ENCODE assay signal across 8 mouse cellular contexts in genomic region chr3:122293223-122293953, GRCm38 (mm10). TPM values are rescaled to one million over a fixed set of nuclear protein-coding genes. Genes with fewer than 3 reads are reported as not detected.
DNase-seq lines count a peak whose midpoint lies in the region; ATAC-seq and TF ChIP-seq lines count a peak whose summit lies in the region.

No protein-coding gene starts in this region.

- peak overlapping the region; percentile 88 for H3K4me3 ChIP-seq in heart, embryonic 10.5 days
- peak overlapping the region; percentile 76 for H3K4me3 ChIP-seq in intestine, postnatal 0 days (ENCODE audit: low read depth, low read length)
- H3K4me3 ChIP-seq in lung, postnatal 0 days (ENCODE audit: low read depth, low read length), result peak overlapping the region; percentile 87
- H3K4me3 ChIP-seq in stomach, embryonic 16.5 days (replicated peaks; ENCODE audit: low read length), result peak overlapping the region; percentile 95

- peaks cover 16% of the 10 kb centered on the region; the same call in 1 of the 2 replicates for H3K27me3 ChIP-seq in heart, embryonic 10.5 days (ENCODE audit: insufficient read depth, poor library complexity, severe bottlenecking)
- H3K27me3 ChIP-seq in intestine, postnatal 0 days (replicated peaks; ENCODE audit: control insufficient read depth, insufficient read depth, low read length), result no peaks in the 10 kb centered on the region
- H3K27me3 ChIP-seq in lung, postnatal 0 days (replicated peaks; ENCODE audit: insufficient read depth, low read length), result no peaks in the 10 kb centered on the region
- H3K27me3 ChIP-seq in stomach, embryonic 16.5 days (ENCODE audit: control insufficient read depth, insufficient read depth, low read length), result no peaks in the 10 kb centered on the region

- H3K4me2 ChIP-seq in intestine, postnatal 0 days (replicated peaks; ENCODE audit: low read depth), result peak overlapping the region; percentile 77
- H3K4me2 ChIP-seq in lung, postnatal 0 days (replicated peaks; ENCODE audit: low read depth, low read length), result peak overlapping the region; percentile 83
- H3K4me2 ChIP-seq in stomach, embryonic 16.5 days (ENCODE audit: low read depth, low read length), result peak overlapping the region; percentile 87

- H3K27ac ChIP-seq in heart, embryonic 10.5 days, result peak overlapping the region; percentile 98
- H3K27ac ChIP-seq in intestine, postnatal 0 days (ENCODE audit: low read depth, low read length), result peak overlapping the region; percentile 95
- H3K27ac ChIP-seq in lung, postnatal 0 days (ENCODE audit: low read length), result peak overlapping the region; percentile 97
- H3K27ac ChIP-seq in stomach, embryonic 16.5 days (ENCODE audit: low read length), result peak overlapping the region; percentile 93

- peaks cover 19% of the 10 kb centered on the region for H3K4me1 ChIP-seq in heart, embryonic 10.5 days
- peaks cover 8% of the 10 kb centered on the region for H3K4me1 ChIP-seq in intestine, postnatal 0 days (replicated peaks; ENCODE audit: control insufficient read depth, insufficient read depth, low read length)
- H3K4me1 ChIP-seq in lung, postnatal 0 days (ENCODE audit: insufficient read depth, low read depth, low read length), result peaks cover 9% of the 10 kb centered on the region; the same call in 1 of the 2 replicates
- peaks cover 11% of the 10 kb centered on the region; the same call in 1 of the 2 replicates for H3K4me1 ChIP-seq in stomach, embryonic 16.5 days (ENCODE audit: control insufficient read depth, insufficient read depth, low read length)

- peak overlapping the region; percentile 89 for H3K9ac ChIP-seq in intestine, postnatal 0 days (ENCODE audit: low read depth, low read length)
- peak overlapping the region; percentile 83 for H3K9ac ChIP-seq in lung, postnatal 0 days (replicated peaks; ENCODE audit: low read depth)
- peak overlapping the region; percentile 92 for H3K9ac ChIP-seq in stomach, embryonic 16.5 days (ENCODE audit: low read length)

- TF ChIP-seq EP300 in lung, postnatal 0 days (IDR thresholded peaks at IDR 0.05), result no peak

- WGBS in heart, embryonic 10.5 days, result 1% methylated on average over 105 of the region's 105 CpGs
- WGBS in intestine, postnatal 0 days, result under 1% methylated on average over 104 of the region's 105 CpGs
- under 1% methylated on average over 97 of the region's 105 CpGs for WGBS in lung, postnatal 0 days
- WGBS in stomach, embryonic 16.5 days, result 0% methylated on average over 103 of the region's 105 CpGs

- peak; percentile 72 for ATAC-seq in intestine, postnatal 0 days
- peak; percentile 92 for ATAC-seq in lung, postnatal 0 days
- peak; percentile 90 for ATAC-seq in stomach, embryonic 16.5 days (ENCODE audit: insufficient read depth, low FRiP score)

- no peaks in the 10 kb centered on the region for H3K9me3 ChIP-seq in heart, embryonic 10.5 days
- H3K9me3 ChIP-seq in intestine, postnatal 0 days (ENCODE audit: control insufficient read depth), result no peaks in the 10 kb centered on the region
- H3K9me3 ChIP-seq in lung, postnatal 0 days (ENCODE audit: low read length), result no peaks in the 10 kb centered on the region
- no peaks in the 10 kb centered on the region for H3K9me3 ChIP-seq in stomach, embryonic 16.5 days (replicated peaks; ENCODE audit: control insufficient read depth, low read length)

- TF ChIP-seq CTCF in intestine, postnatal 0 days (IDR thresholded peaks at IDR 0.05; ENCODE audit: low read depth), result no peak; the same call in 1 of the 2 replicates
- TF ChIP-seq CTCF in lung, postnatal 0 days (IDR thresholded peaks at IDR 0.05), result no peak

- H3K36me3 ChIP-seq in heart, embryonic 10.5 days, result no peaks in the 10 kb centered on the region
- no peaks in the 10 kb centered on the region for H3K36me3 ChIP-seq in intestine, postnatal 0 days (ENCODE audit: control insufficient read depth, insufficient read depth)
- no peaks in the 10 kb centered on the region for H3K36me3 ChIP-seq in lung, postnatal 0 days (ENCODE audit: insufficient read depth, low read length)
- H3K36me3 ChIP-seq in stomach, embryonic 16.5 days (ENCODE audit: control insufficient read depth, insufficient read depth, low read length), result no peaks in the 10 kb centered on the region

- DNase-seq in heart, embryonic 10.5 days (ENCODE audit: low spot score), result no peak
- DNase-seq in heart, postnatal 4 days, result no peak
- peak; percentile 90 for DNase-seq in A20 (ENCODE audit: low read depth, low spot score)
- DNase-seq in adrenal gland, postnatal 36 days, result peak; percentile 92 to 94
- DNase-seq in forelimb bud, embryonic 11.5 days (ENCODE audit: low read depth, low spot score), result peak; percentile 54
- DNase-seq in lung, postnatal 0 days (ENCODE audit: low spot score), result peak; percentile 91

RNA-seq across cellular contexts. Expression of gene Bcar3, which starts 0.5 kb away (rescaled TPM):
- 7.8 and 17.0 TPM in 2 replicates for polyA plus RNA-seq in heart, embryonic 10.5 days (2016; fragmentation: Nextera tagmentation; extraction: Ambion mirVana)
- 1 to 10 TPM; 8.8 to 9.5 TPM for total RNA-seq in heart, postnatal 4 days (2021)
- total RNA-seq in adrenal gland, postnatal 36 days (2021), result 10 to 100 TPM; 57.8 to 66.6 TPM
- 33.5 and 33.8 TPM in 2 replicates for polyA plus RNA-seq in intestine, postnatal 0 days (2015; fragmentation: Nextera tagmentation; extraction: Ambion mirVana)
- 27.6 and 38.3 TPM in 2 replicates for polyA plus RNA-seq in lung, postnatal 0 days (2015; fragmentation: Nextera tagmentation; extraction: Ambion mirVana)
- polyA plus RNA-seq in stomach, embryonic 16.5 days (2015; fragmentation: Nextera tagmentation; extraction: Ambion mirVana), result 11.1 and 13.7 TPM in 2 replicates

RNA-seq across cellular contexts. Expression of gene Dnttip2, which starts 19.2 kb away (rescaled TPM):
- 53.1 and 77.4 TPM in 2 replicates for polyA plus RNA-seq in heart, embryonic 10.5 days (2016; fragmentation: Nextera tagmentation; extraction: Ambion mirVana)
- total RNA-seq in heart, postnatal 4 days (2021), result 10 to 100 TPM; 28.9 to 30.8 TPM
- total RNA-seq in adrenal gland, postnatal 36 days (2021), result 10 to 100 TPM; 39.8 to 44.5 TPM
- polyA plus RNA-seq in intestine, postnatal 0 days (2015; fragmentation: Nextera tagmentation; extraction: Ambion mirVana), result 42.4 and 44.9 TPM in 2 replicates
- 38.3 and 43.9 TPM in 2 replicates for polyA plus RNA-seq in lung, postnatal 0 days (2015; fragmentation: Nextera tagmentation; extraction: Ambion mirVana)
- 57.6 and 61.7 TPM in 2 replicates for polyA plus RNA-seq in stomach, embryonic 16.5 days (2015; fragmentation: Nextera tagmentation; extraction: Ambion mirVana)

RNA-seq across cellular contexts. Expression of gene Gclm, which starts 48.0 kb away (rescaled TPM):
- polyA plus RNA-seq in heart, embryonic 10.5 days (2016; fragmentation: Nextera tagmentation; extraction: Ambion mirVana), result 76.0 and 81.2 TPM in 2 replicates
- total RNA-seq in heart, postnatal 4 days (2021), result 10 to 100 TPM; 43.9 to 58.5 TPM
- 100 to 1,000 TPM; 111 to 119 TPM for total RNA-seq in adrenal gland, postnatal 36 days (2021)
- polyA plus RNA-seq in intestine, postnatal 0 days (2015; fragmentation: Nextera tagmentation; extraction: Ambion mirVana), result 382 and 400 TPM in 2 replicates
- polyA plus RNA-seq in lung, postnatal 0 days (2015; fragmentation: Nextera tagmentation; extraction: Ambion mirVana), result 102 and 112 TPM in 2 replicates
- polyA plus RNA-seq in stomach, embryonic 16.5 days (2015; fragmentation: Nextera tagmentation; extraction: Ambion mirVana), result 60.8 and 69.5 TPM in 2 replicates

Comparison
In these comparisons a context has a peak if more than half of its experiments do, and no peak if none do; other contexts are left out.
1. DNase-seq: peak in A20 (single experiment), adrenal gland, postnatal 36 days (2 of 2), forelimb bud, embryonic 11.5 days (single experiment) and lung, postnatal 0 days (single experiment); none in heart, embryonic 10.5 days (single experiment) and heart, postnatal 4 days (single experiment).
2. Peak in every context shown above with its lines, with median percentiles within 50 percentile points of each other: H3K27ac ChIP-seq, H3K4me3 ChIP-seq, ATAC-seq, H3K4me2 ChIP-seq and H3K9ac ChIP-seq.